Mouse (Mus musculus): Measurements from ENCODE around the gene Hist1h1d. TPM values are rescaled to one million over a fixed set of nuclear protein-coding genes. Genes with fewer than 3 reads are reported as not detected.

The Hist1h1d gene
- polyA plus RNA-seq, 1 experiment from 2014 or later: 0.21 TPM

DNA sequence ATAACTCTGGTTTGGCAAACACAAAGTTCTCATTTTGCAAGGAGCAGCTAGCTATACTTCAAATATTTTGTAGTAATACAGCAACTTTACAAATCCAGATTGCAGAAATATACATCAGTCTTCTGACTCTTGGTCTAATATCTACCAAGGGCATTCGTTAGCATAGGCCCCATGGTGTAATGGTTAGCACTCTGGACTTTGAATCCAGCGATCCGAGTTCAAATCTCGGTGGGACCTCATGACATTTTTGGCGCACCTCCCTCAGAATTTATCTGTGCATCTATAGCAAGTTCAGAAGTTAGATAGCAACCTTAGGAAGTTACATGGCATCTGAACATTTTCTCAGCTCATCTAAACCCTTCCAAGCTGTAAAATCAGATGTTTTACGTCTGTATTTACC is 34.2 kb upstream of the Hist1h1d start:
- TF ChIP-seq CTCF (IDR thresholded peaks at IDR 0.05; ENCODE audit: low read depth): no peak
- Histone ChIP-seq H3K27me3 (replicated peaks; ENCODE audit: control insufficient read depth, insufficient read depth, low read length) (no peaks in the 10 kb centered on the region), H3K36me3 (ENCODE audit: control insufficient read depth, insufficient read depth) (no peaks in the 10 kb centered on the region), H3K4me3 (ENCODE audit: low read depth, low read length) (peak overlapping the region; percentile 52), H3K4me2 (replicated peaks; ENCODE audit: low read depth) (peak overlapping the region; percentile 71), H3K27ac (ENCODE audit: low read depth, low read length) (no peak overlapping the region), H3K9ac (ENCODE audit: low read depth, low read length) (peak overlapping the region; percentile 18; the same call in 1 of the 2 replicates), H3K4me1 (replicated peaks; ENCODE audit: control insufficient read depth, insufficient read depth, low read length) (no peaks in the 10 kb centered on the region), H3K9me3 (ENCODE audit: control insufficient read depth) (no peaks in the 10 kb centered on the region)
- peak; percentile 46; the same call in 1 of the 2 replicates for ATAC-seq
- WGBS: 0% methylated on average over 6 of the region's 6 CpGs

- Histone ChIP-seq H3K4me3 (ENCODE audit: low read depth, low read length) (peak overlapping the region; percentile 52), H3K9ac (ENCODE audit: low read depth, low read length) (peak overlapping the region; percentile 18; the same call in 1 of the 2 replicates), H3K4me1 (replicated peaks; ENCODE audit: control insufficient read depth, insufficient read depth, low read length) (no peaks in the 10 kb centered on the region), H3K27me3 (replicated peaks; ENCODE audit: control insufficient read depth, insufficient read depth, low read length) (no peaks in the 10 kb centered on the region), H3K4me2 (replicated peaks; ENCODE audit: low read depth) (peak overlapping the region; percentile 71), H3K36me3 (ENCODE audit: control insufficient read depth, insufficient read depth) (no peaks in the 10 kb centered on the region), H3K9me3 (ENCODE audit: control insufficient read depth) (no peaks in the 10 kb centered on the region), H3K27ac (ENCODE audit: low read depth, low read length) (no peak overlapping the region)
- ATAC-seq: peak; percentile 26; the same call in 1 of the 2 replicates
- WGBS: 1% methylated on average over 10 of the region's 10 CpGs
- TF ChIP-seq CTCF (IDR thresholded peaks at IDR 0.05; ENCODE audit: low read depth): no peak
These were observed 33.6 kb upstream of the Hist1h1d start for GRCm38 (mm10) chr13:23519416-23519815.

GRCm38 (mm10) chr13:23521703-23522102 is 31.4 kb upstream of the Hist1h1d start:
- Histone ChIP-seq H3K4me3 (ENCODE audit: low read depth, low read length) (no peak overlapping the region), H3K9ac (ENCODE audit: low read depth, low read length) (no peak overlapping the region), H3K27ac (ENCODE audit: low read depth, low read length) (no peak overlapping the region), H3K4me1 (replicated peaks; ENCODE audit: control insufficient read depth, insufficient read depth, low read length) (peaks cover 3% of the 10 kb centered on the region; the same call in 1 of the 2 replicates), H3K36me3 (ENCODE audit: control insufficient read depth, insufficient read depth) (no peaks in the 10 kb centered on the region), H3K27me3 (replicated peaks; ENCODE audit: control insufficient read depth, insufficient read depth, low read length) (no peaks in the 10 kb centered on the region), H3K9me3 (ENCODE audit: control insufficient read depth) (no peaks in the 10 kb centered on the region), H3K4me2 (replicated peaks; ENCODE audit: low read depth) (peak overlapping the region; percentile 32)
- no peak for TF ChIP-seq CTCF (IDR thresholded peaks at IDR 0.05; ENCODE audit: low read depth)
- 1% methylated on average over 14 of the region's 14 CpGs for WGBS
- no peak for ATAC-seq

DNA sequence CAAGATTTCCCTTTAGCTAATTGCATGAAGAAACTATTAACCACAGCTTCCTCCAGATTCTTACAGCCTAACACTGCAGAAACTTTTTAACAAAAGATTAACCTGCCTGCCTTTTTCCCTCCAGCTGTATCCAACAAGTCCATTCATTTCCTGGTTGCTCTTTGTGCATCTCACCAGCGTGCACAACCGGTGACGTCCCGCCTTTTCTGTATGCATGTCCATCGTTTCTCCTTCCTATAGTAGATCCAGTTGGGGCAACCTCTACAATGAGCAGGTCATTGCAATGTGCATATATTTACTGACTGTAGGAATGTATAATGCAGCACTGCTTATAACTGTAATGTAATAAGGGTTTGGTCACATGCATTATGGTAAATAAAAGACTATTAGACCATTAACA is 29.1 kb upstream of the Hist1h1d start:
- no peaks in the 10 kb centered on the region for H3K36me3 ChIP-seq (ENCODE audit: control insufficient read depth, insufficient read depth)
- H3K27me3 ChIP-seq (replicated peaks; ENCODE audit: control insufficient read depth, insufficient read depth, low read length): no peaks in the 10 kb centered on the region
- no peak overlapping the region for H3K4me3 ChIP-seq (ENCODE audit: low read depth, low read length)
- H3K9me3 ChIP-seq (ENCODE audit: control insufficient read depth): no peaks in the 10 kb centered on the region
- no peak for TF ChIP-seq CTCF (IDR thresholded peaks at IDR 0.05; ENCODE audit: low read depth)
- ATAC-seq: no peak
- H3K9ac ChIP-seq (ENCODE audit: low read depth, low read length): no peak overlapping the region
- no peak overlapping the region for H3K4me2 ChIP-seq (replicated peaks; ENCODE audit: low read depth)
- WGBS: 36% methylated on average over 5 of the region's 5 CpGs
- H3K27ac ChIP-seq (ENCODE audit: low read depth, low read length): no peak overlapping the region
- peaks cover 6% of the 10 kb centered on the region; the same call in 1 of the 2 replicates for H3K4me1 ChIP-seq (replicated peaks; ENCODE audit: control insufficient read depth, insufficient read depth, low read length)

GRCm38 (mm10) chr13:23524654-23525053 is 28.4 kb upstream of the Hist1h1d start:
- H3K27ac ChIP-seq (ENCODE audit: low read depth, low read length): no peak overlapping the region
- no peak overlapping the region for H3K9ac ChIP-seq (ENCODE audit: low read depth, low read length)
- WGBS: 11% methylated on average over 5 of the region's 5 CpGs
- peak; percentile 92 for TF ChIP-seq CTCF (IDR thresholded peaks at IDR 0.05; ENCODE audit: low read depth)
- H3K9me3 ChIP-seq (ENCODE audit: control insufficient read depth): no peaks in the 10 kb centered on the region
- peaks cover 6% of the 10 kb centered on the region; the same call in 1 of the 2 replicates for H3K4me1 ChIP-seq (replicated peaks; ENCODE audit: control insufficient read depth, insufficient read depth, low read length)
- H3K27me3 ChIP-seq (replicated peaks; ENCODE audit: control insufficient read depth, insufficient read depth, low read length): no peaks in the 10 kb centered on the region
- no peak overlapping the region for H3K4me3 ChIP-seq (ENCODE audit: low read depth, low read length)
- no peak for ATAC-seq
- H3K4me2 ChIP-seq (replicated peaks; ENCODE audit: low read depth): no peak overlapping the region
- H3K36me3 ChIP-seq (ENCODE audit: control insufficient read depth, insufficient read depth): no peaks in the 10 kb centered on the region

DNA sequence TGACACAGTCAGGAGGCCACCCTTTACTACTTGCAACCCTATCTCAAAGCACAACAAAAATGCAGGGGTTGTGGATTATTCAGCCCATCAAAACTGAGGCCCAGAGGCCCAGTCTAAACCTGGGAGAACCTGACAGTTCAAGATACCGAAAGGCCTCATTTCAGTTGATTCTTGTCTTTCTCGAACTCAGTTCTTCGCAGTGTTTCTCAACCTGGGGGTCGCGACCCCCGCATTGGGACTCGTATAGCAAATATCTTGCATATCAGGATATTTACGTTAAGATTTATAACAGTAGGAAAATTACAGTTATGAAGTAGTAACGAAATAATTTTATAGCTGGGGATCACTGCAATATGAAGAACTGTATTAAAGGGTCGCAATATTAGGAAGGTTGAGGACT is 27.2 kb upstream of the Hist1h1d start:
- no peak for TF ChIP-seq CTCF (IDR thresholded peaks at IDR 0.05; ENCODE audit: low read depth)
- ATAC-seq: no peak
- Histone ChIP-seq H3K9me3 (ENCODE audit: control insufficient read depth) (no peaks in the 10 kb centered on the region), H3K9ac (ENCODE audit: low read depth, low read length) (no peak overlapping the region), H3K27me3 (replicated peaks; ENCODE audit: control insufficient read depth, insufficient read depth, low read length) (no peaks in the 10 kb centered on the region), H3K27ac (ENCODE audit: low read depth, low read length) (no peak overlapping the region), H3K4me3 (ENCODE audit: low read depth, low read length) (peak overlapping the region; percentile 49), H3K4me1 (replicated peaks; ENCODE audit: control insufficient read depth, insufficient read depth, low read length) (peaks cover 6% of the 10 kb centered on the region; the same call in 1 of the 2 replicates), H3K4me2 (replicated peaks; ENCODE audit: low read depth) (peak overlapping the region; percentile 64), H3K36me3 (ENCODE audit: control insufficient read depth, insufficient read depth) (no peaks in the 10 kb centered on the region)
- 3% methylated on average over 10 of the region's 10 CpGs for WGBS

All from intestine, postnatal 0 days (tissue).